Mouse (Mus musculus): ENCODE data around the gene Wipi1. TPM values are rescaled to one million over a fixed set of nuclear protein-coding genes. Genes with fewer than 3 reads are reported as not detected.

The Wipi1 gene
- polyA plus RNA-seq, 1 experiment: 20.4 TPM

- TF ChIP-seq POLR2A (IDR thresholded peaks at IDR 0.05; ENCODE audit: borderline replicate concordance, insufficient read depth, low read length) (no peak), CTCF (IDR thresholded peaks at IDR 0.05; ENCODE audit: borderline replicate concordance, insufficient read depth, low read depth, low read length) (no peak)
Observed at GRCm38 (mm10) chr11:109616766-109617165, 5.0 kb upstream of the Wipi1 start.

GRCm38 (mm10) chr11:109616352-109616751 is 4.6 kb upstream of the Wipi1 start:
- Histone ChIP-seq H3K4me3 (replicated peaks; ENCODE audit: insufficient read depth, low read depth, low read length) (no peak overlapping the region), H3K4me1 (ENCODE audit: control insufficient read depth, insufficient read depth, low read length) (peaks cover 3% of the 10 kb centered on the region; the same call in 1 of the 2 replicates), H3K27me3 (ENCODE audit: control insufficient read depth, insufficient read depth, low read length) (no peaks in the 10 kb centered on the region), H3K27ac (ENCODE audit: insufficient read depth, low read length) (no peak overlapping the region)
- DNase-seq: no peak
- 26% methylated on average over 4 of the region's 4 CpGs for WGBS
- TF ChIP-seq CTCF (IDR thresholded peaks at IDR 0.05; ENCODE audit: borderline replicate concordance, insufficient read depth, low read depth, low read length): no peak
- TF ChIP-seq POLR2A (IDR thresholded peaks at IDR 0.05; ENCODE audit: borderline replicate concordance, insufficient read depth, low read length): no peak

More at GRCm38 (mm10) chr11:109616766-109617165, 5.0 kb upstream of the Wipi1 start:
- 26% methylated on average over 4 of the region's 4 CpGs for WGBS
- DNase-seq: no peak
- no peaks in the 10 kb centered on the region for H3K27me3 ChIP-seq (ENCODE audit: control insufficient read depth, insufficient read depth, low read length)
- H3K27ac ChIP-seq (ENCODE audit: insufficient read depth, low read length): no peak overlapping the region
- H3K4me3 ChIP-seq (replicated peaks; ENCODE audit: insufficient read depth, low read depth, low read length): no peak overlapping the region
- H3K4me1 ChIP-seq (ENCODE audit: control insufficient read depth, insufficient read depth, low read length): peaks cover 3% of the 10 kb centered on the region; the same call in 1 of the 2 replicates

GRCm38 (mm10) chr11:109615286-109615685 is 3.5 kb upstream of the Wipi1 start:
- WGBS: 87% methylated on average over 9 of the region's 9 CpGs
- no peak for TF ChIP-seq CTCF (IDR thresholded peaks at IDR 0.05; ENCODE audit: borderline replicate concordance, insufficient read depth, low read depth, low read length)
- peaks cover 3% of the 10 kb centered on the region; the same call in 1 of the 2 replicates for H3K4me1 ChIP-seq (ENCODE audit: control insufficient read depth, insufficient read depth, low read length)
- no peaks in the 10 kb centered on the region for H3K27me3 ChIP-seq (ENCODE audit: control insufficient read depth, insufficient read depth, low read length)
- no peak for DNase-seq
- no peak overlapping the region for H3K4me3 ChIP-seq (replicated peaks; ENCODE audit: insufficient read depth, low read depth, low read length)
- H3K27ac ChIP-seq (ENCODE audit: insufficient read depth, low read length): no peak overlapping the region

- Histone ChIP-seq H3K4me3 (replicated peaks; ENCODE audit: insufficient read depth, low read depth, low read length) (no peak overlapping the region), H3K27ac (ENCODE audit: insufficient read depth, low read length) (no peak overlapping the region), H3K27me3 (ENCODE audit: control insufficient read depth, insufficient read depth, low read length) (no peaks in the 10 kb centered on the region), H3K4me1 (ENCODE audit: control insufficient read depth, insufficient read depth, low read length) (peaks cover 8% of the 10 kb centered on the region; the same call in 1 of the 2 replicates)
- DNase-seq: no peak
- WGBS: 86% methylated on average over 7 of the region's 7 CpGs
- TF ChIP-seq CTCF (IDR thresholded peaks at IDR 0.05; ENCODE audit: borderline replicate concordance, insufficient read depth, low read depth, low read length) (no peak), POLR2A (IDR thresholded peaks at IDR 0.05; ENCODE audit: borderline replicate concordance, insufficient read depth, low read length) (no peak)
Observed at GRCm38 (mm10) chr11:109612871-109613529, 1.2 kb upstream of the Wipi1 start.

- no peak for TF ChIP-seq CTCF (IDR thresholded peaks at IDR 0.05; ENCODE audit: borderline replicate concordance, insufficient read depth, low read depth, low read length)
- no peak for TF ChIP-seq POLR2A (IDR thresholded peaks at IDR 0.05; ENCODE audit: borderline replicate concordance, insufficient read depth, low read length)
- no peaks in the 10 kb centered on the region for H3K27me3 ChIP-seq (ENCODE audit: control insufficient read depth, insufficient read depth, low read length)
- H3K4me3 ChIP-seq (replicated peaks; ENCODE audit: insufficient read depth, low read depth, low read length): peak overlapping the region; percentile 76
- peaks cover 5% of the 10 kb centered on the region; the same call in 1 of the 2 replicates for H3K4me1 ChIP-seq (ENCODE audit: control insufficient read depth, insufficient read depth, low read length)
- no peak for DNase-seq
- under 1% methylated on average over 26 of the region's 26 CpGs for WGBS
- H3K27ac ChIP-seq (ENCODE audit: insufficient read depth, low read length): peak overlapping the region; percentile 17; the same call in 1 of the 2 replicates
Observed at GRCm38 (mm10) chr11:109610795-109611302, 918 bp downstream of the Wipi1 start.

- no peak overlapping the region; the same call in 1 of the 2 replicates for H3K27ac ChIP-seq (ENCODE audit: insufficient read depth, low read length)
- WGBS: 18% methylated on average over 9 of the region's 9 CpGs
- H3K27me3 ChIP-seq (ENCODE audit: control insufficient read depth, insufficient read depth, low read length): no peaks in the 10 kb centered on the region
- no peak for DNase-seq
- TF ChIP-seq POLR2A (IDR thresholded peaks at IDR 0.05; ENCODE audit: borderline replicate concordance, insufficient read depth, low read length): no peak
- no peak for TF ChIP-seq CTCF (IDR thresholded peaks at IDR 0.05; ENCODE audit: borderline replicate concordance, insufficient read depth, low read depth, low read length)
- H3K4me1 ChIP-seq (ENCODE audit: control insufficient read depth, insufficient read depth, low read length): peaks cover 5% of the 10 kb centered on the region; the same call in 1 of the 2 replicates
- H3K4me3 ChIP-seq (replicated peaks; ENCODE audit: insufficient read depth, low read depth, low read length): peak overlapping the region; percentile 76
Observed at GRCm38 (mm10) chr11:109610046-109610794, 1.5 kb downstream of the Wipi1 start.

- WGBS: 78% methylated on average over 6 of the region's 6 CpGs
- Histone ChIP-seq H3K4me1 (ENCODE audit: control insufficient read depth, insufficient read depth, low read length) (peaks cover 5% of the 10 kb centered on the region; the same call in 1 of the 2 replicates), H3K27ac (ENCODE audit: insufficient read depth, low read length) (no peak overlapping the region), H3K27me3 (ENCODE audit: control insufficient read depth, insufficient read depth, low read length) (no peaks in the 10 kb centered on the region), H3K4me3 (replicated peaks; ENCODE audit: insufficient read depth, low read depth, low read length) (no peak overlapping the region)
- TF ChIP-seq CTCF (IDR thresholded peaks at IDR 0.05; ENCODE audit: borderline replicate concordance, insufficient read depth, low read depth, low read length) (no peak), POLR2A (IDR thresholded peaks at IDR 0.05; ENCODE audit: borderline replicate concordance, insufficient read depth, low read length) (no peak)
- no peak for DNase-seq
Observed at GRCm38 (mm10) chr11:109608976-109609625, 2.7 kb downstream of the Wipi1 start.
